Mouse (Mus musculus): ENCODE results near the gene Brd2. TPM values are rescaled to one million over a fixed set of nuclear protein-coding genes. Genes with fewer than 3 reads are reported as not detected.

Gene Brd2
- total RNA-seq, 2 experiments from 2014 or later = 64.5 to 79.0 TPM

DNA sequence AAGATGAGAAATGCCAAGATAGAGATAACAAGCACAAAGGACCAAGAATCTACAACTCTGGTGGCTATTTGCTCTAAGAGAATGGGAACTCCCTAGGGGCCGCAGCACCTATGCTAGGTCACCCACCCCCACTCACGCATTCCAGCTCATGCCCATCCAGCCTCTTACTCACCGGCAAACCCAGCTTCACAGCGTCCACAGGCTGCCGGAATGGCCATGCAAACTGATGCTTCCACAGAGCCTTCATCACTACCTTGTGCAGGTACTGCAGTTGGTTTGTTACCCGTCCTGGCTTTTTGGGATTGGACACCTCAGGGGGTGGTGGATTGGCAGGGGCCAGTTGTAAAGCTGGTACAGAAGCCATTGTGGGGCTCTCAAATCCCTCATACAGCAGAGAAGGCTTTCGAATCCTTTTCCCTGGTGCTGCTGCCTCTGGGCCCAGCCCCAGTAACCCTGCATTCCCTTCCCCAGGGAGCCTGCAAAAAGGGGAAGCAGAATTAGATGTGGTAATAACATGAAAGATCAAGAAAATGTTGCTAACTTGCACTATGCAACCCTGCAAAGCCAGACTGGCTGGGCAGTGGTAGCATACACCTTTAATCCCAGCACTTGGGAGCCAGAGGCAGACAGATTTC, 5.6 kb downstream of the Brd2 start:
- DNase-seq = peak; percentile 47 to 57

GRCm38 (mm10) chr17:34114114-34114513, 8.3 kb downstream of the Brd2 start:
- DNase-seq = no peak

DNA sequence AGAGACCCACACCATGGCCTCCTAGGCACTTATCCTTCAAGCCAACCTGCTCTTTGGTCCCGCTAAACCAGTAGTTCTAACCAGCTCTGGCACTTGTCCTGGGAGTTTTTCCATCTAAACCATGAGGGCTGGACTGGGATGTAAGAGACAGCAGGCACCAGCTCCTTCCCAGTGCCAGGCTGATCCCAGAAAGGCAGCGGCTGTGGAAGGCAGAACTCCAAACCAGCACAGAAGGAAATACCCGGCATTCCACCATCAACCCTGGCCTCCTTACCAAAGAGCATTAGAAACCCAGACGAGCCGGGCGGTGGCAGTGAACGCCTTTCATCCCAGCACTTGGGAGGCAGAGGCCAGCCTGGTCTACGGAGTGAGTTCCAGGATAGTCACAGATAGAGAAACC, 12.1 kb downstream of the Brd2 start:
- no peak for DNase-seq

DNA sequence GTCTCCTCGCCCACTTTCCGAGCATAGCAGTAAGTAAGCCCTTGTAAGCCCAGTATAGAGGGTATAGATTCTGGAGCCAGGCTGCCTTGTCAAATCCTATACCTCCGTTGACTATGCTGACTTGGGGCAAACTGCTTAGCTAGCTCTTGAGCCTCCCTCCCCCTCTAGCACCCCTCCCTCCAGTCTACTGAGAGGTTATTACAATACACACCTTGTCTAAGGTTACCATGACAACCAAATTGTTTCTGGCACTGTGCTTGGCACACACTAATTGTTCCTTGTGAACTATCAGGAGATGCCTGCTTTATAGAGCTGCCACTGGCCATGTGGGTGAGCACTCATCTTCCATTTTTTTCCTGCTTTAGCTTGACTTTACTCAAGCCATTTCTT, 12.6 kb downstream of the Brd2 start:
- no peak for DNase-seq

DNA sequence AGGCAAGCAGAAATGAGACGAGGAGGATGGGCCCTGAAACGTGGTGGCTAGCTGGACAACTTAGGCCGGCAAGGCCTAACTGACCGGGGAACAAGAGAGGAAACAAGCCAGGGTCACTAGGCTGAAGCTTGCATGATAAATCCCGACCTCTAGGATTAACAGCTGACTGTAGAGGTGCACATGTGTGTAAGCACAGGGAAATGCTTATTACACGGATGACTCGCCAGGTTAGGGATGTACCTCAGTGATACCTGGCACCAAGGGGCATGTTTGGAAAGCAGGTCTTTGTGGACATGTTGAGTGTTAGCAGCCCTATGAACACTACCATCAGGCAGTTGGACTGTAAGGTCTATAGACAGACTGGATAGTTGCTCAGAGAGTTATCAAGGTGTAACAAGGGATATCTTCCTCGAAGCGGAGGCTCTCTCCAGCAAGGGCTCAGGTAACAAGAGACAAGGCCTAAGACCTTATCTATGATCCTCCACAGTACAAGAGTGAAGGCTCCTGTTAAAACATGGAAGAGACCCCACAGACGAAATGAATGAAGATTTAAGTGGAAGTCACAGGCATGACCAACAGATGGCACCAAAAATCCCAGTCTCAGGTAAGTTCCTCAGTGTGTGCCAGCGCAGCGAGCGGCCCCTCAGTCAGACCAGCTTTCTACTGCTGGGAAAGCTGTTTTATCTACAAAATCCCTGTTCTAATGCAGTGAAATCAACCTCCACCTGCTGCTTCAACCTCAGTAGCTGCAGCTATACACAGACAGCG, 13.2 kb downstream of the Brd2 start:
- no peak for DNase-seq

DNA sequence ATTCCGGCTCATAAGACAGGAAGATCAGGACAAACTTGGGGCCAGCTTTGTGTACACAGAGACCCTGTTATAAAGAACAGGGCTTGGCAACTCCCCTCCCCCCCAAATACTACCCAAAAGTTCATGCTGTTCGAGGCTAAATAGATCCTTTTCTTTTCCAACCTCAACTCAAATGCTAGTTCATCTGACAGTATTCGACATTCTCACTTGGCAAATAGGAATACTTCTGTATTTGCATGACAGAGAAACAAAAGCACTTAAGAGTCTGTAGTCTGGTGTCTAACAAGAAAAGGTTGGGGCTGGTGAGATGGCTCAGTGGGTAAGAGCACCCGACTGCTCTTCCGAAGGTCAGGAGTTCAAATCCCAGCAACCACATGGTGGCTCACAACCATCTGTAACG, 14.0 kb downstream of the Brd2 start:
- DNase-seq = no peak

GRCm38 (mm10) chr17:34107109-34107867, 15.1 kb downstream of the Brd2 start:
- no peak for DNase-seq

- no peak for DNase-seq
Measured at GRCm38 (mm10) chr17:34106555-34106954, 15.9 kb downstream of the Brd2 start.

DNA sequence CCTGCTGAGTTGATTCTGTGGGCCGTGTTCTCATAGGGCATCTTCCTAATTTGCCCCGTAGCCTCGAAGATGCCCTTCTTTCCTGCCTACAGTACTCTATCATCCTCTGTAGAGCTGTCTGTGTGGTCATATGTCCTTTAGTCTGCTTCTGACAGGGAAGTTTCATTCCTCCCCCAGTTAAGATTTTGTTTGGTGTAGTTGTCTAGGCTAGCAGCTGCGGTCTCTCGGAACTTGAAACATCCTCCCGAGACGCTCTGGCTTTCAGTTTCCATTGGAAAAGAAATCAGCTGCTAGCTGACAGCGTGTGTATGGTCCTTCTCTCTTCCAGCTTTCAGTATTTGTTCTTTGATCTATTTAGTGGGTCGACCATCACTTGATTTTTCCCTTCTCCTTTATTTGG, 17.6 kb downstream of the Brd2 start:
- no peak for DNase-seq

GRCm38 (mm10) chr17:34102831-34103230, 19.6 kb downstream of the Brd2 start:
- no peak for DNase-seq

DNA sequence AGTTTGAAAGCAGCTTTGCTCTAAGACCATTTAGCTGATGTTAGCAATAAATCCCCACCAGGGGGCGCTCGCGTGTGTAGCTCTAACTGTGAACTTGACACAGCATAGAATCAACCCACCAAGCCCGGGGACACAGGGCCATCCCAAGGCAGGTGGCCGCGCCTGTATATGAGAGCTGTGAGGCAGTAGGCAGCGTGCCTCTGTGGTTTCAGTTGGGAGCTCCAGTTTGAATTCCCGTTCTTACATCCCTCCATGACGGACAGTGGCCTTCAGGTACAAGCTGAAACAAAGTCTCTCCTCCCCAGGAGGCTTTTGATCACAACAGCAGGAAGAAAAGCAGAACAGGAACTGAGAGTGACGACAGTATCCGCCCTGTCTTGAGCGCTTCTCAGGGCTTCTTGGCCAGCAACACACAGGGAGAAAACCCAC, 20.8 kb downstream of the Brd2 start:
- DNase-seq = peak; percentile 91 to 99

- DNase-seq = no peak
Measured at GRCm38 (mm10) chr17:34101185-34101584, 21.2 kb downstream of the Brd2 start.

DNA sequence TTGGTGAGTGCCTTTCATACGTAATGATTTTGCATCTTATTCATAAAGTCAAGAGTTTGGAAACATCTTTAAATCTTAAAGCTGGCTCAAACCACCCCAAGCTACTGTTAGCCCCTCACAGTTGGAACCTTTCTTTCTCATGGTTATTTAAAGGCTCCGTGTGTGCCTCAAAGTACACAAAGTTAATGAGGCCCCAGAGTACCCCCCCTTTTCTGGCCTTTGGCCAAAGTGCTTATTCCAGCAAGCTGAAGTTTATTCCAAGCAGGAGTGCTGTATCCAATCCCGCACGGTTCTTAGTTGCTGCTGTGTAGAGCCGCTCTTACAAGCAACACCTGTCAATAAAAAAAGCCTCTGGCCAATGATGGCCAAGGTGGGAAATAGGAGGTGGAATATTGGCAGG, 22.9 kb downstream of the Brd2 start:
- DNase-seq = no peak

GRCm38 (mm10) chr17:34098709-34099479, 23.5 kb downstream of the Brd2 start:
- no peak for DNase-seq

DNA sequence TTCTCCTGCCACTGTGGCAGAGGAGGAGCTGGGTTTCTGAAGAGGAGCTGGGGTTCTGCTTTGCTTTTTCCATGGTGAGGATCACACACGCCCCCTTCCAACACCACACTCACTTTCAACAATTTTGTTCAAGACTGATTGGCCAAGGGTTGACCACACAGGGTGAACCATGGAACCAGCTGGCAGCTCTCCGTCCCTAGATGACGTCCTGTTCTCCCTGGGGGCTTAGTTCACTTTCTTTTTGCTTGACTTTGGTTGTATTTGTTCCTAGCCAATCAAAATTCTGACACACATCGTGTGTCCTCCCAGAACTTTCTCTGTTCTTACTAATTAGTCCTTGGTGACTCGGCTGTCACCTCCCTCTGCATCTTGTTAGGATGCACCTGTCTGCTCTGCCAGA, 25.2 kb downstream of the Brd2 start:
- no peak for DNase-seq

DNA sequence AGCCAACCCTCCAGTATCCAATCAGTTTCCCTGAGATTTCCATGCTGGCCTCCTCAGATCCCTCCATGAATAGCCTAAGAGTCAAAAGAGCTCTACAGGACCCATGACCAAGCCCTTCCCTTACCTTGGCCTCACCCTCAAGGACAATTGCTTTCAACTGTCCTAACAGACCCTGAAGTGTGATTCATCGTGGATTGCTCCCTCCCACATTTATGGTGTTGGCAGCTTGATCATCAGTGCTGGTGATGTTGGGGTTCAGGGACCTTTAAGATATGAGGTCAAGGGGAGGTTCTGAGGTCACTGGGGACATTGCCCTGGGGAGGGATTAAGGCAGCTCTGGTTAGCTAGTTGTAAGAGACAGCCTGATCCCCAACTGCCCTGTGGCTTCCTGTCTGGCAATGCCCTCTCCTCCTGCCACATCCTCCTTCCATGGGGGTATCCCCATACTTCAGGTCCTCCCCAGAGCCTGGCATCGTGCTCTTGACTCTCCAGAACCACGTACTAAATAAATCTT, 25.9 kb downstream of the Brd2 start:
- DNase-seq = no peak

GRCm38 (mm10) chr17:34094283-34095035, 28.0 kb downstream of the Brd2 start:
- no peak for DNase-seq

DNA sequence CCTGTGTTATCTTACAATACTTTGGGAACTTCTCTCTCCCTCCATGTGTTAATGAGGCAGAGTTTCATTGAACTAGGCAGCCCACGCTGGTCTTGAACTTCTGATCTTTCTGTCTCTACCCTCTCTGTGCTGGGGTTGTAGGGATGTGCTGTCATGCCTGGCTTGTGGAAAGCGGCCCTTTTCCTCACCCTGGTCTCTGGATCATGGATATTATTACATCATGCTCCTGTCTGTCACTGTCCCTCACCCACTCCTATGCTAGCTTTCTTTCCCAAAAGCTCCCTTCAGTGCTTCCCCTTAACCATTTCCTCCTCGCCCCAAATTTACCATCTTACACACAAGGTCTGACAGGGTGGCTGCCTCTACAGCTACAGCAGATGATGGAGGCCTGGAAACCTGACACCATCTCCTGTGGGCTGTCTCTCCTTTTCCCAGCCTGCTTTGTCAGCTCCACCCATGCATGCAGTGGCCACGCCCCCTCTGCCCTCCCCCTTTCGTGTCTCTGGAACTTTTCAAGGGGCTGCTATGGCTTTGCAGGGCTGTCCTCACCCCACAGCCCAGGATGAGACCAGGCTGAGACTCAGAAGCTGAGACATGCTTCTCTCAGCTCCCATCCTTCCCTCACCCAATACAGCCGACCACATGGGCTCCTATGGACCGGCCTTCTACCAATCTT, 29.1 kb downstream of the Brd2 start:
- DNase-seq = no peak

GRCm38 (mm10) chr17:34092197-34092875, 30.1 kb downstream of the Brd2 start, which contains the start of gene H2-Oa:
H2-Oa (plus strand) TSS chr17:34092340.
- no peak for DNase-seq

- DNase-seq = no peak
Measured at GRCm38 (mm10) chr17:34090923-34091322, 31.5 kb downstream of the Brd2 start.

Data from heart, adult 18-20 months (tissue).